Mouse (Mus musculus) heart, adult 2 months (tissue): ENCODE measurements around the gene Tma7.

ENCODE experiments used
- CTCF ChIP-seq: fragments of 200-600 bp; IDR thresholded peaks from 2 replicates; pipeline ENCODE4 v1.8.1; 2022; ENCODE audit warnings: antibody characterized with exemption, mild to moderate bottlenecking, moderate library complexity
- EP300 ChIP-seq: fragments of 200-500 bp; IDR thresholded peaks from 2 replicates; pipeline ENCODE4 v1.6.1; 2011; ENCODE audit warnings: low read depth, low read length, control low read depth; ENCODE audit not compliant: insufficient read depth
- POLR2A ChIP-seq: fragments of 200-500 bp; IDR thresholded peaks from 2 replicates; pipeline ENCODE4 v1.6.1; 2011; ENCODE audit warnings: mild to moderate bottlenecking, low read depth, low read length, control low read depth; ENCODE audit not compliant: insufficient read depth

- no peak for TF ChIP-seq EP300
- no peak for TF ChIP-seq CTCF
- no peak for TF ChIP-seq POLR2A
These were observed 25.0 kb upstream of the Tma7 start for GRCm38 (mm10) chr9:109107341-109107740.
